Mouse (Mus musculus) spleen, adult 2 months (tissue): ENCODE results near the gene Hmgn1.

ENCODE experiments used
- CTCF ChIP-seq: fragments of 200-500 bp; IDR thresholded peaks from 2 replicates; pipeline ENCODE4 v1.5.1; 2011; ENCODE audit warnings: mild to moderate bottlenecking, inconsistent platforms; ENCODE audit not compliant: insufficient read depth, insufficient read length, insufficient replicate concordance; ENCODE audit errors: extremely low read depth
- POLR2A ChIP-seq: fragments of 200-500 bp; IDR thresholded peaks from 2 replicates; pipeline ENCODE4 v1.6.1; 2011; ENCODE audit warnings: low read depth, low read length, inconsistent platforms

GRCm38 (mm10) chr16:96114729-96115128 is 12.8 kb downstream of the Hmgn1 start:
- TF ChIP-seq CTCF (peak; percentile 20; the same call in 1 of the 2 replicates), POLR2A (no peak)
